Mouse (Mus musculus): Measurements from ENCODE around the gene Lamtor2. TPM values are rescaled to one million over a fixed set of nuclear protein-coding genes. Genes with fewer than 3 reads are reported as not detected.

Lamtor2 gene
- polyA plus RNA-seq, 1 experiment from 2014 or later: 76.1 TPM

DNA sequence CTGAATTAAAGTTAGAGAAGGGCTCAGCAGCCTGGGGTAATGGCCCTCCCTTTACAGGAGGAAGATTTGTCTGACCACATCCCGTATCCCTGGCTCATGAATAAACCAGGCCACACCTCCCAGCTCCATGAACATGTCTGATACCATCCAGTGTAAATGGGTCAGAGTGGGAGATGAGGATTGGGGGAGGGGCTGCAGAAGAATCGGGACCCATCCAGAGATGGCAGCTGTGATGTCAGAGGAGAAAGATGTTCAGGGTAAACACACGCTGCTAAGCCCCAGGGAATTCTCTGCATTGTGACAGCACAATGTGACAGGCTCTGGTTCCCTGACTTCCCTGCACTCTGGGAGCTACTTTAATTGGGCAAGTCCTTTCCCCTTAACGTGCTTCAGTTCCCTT, 10.6 kb upstream of the Lamtor2 start:
- H3K4me2 ChIP-seq (replicated peaks; ENCODE audit: low read depth, low read length): no peak overlapping the region
- ATAC-seq (ENCODE audit: low FRiP score): peak; percentile 34; the same call in 1 of the 2 replicates
- DNase-seq (ENCODE audit: low spot score): peak; percentile 27
- peaks cover 28% of the 10 kb centered on the region for H3K36me3 ChIP-seq (ENCODE audit: control insufficient read depth, insufficient read depth, low read length)
- WGBS: 75% methylated on average over 4 of the region's 4 CpGs
- H3K27me3 ChIP-seq (ENCODE audit: control insufficient read depth, insufficient read depth, low read length): no peaks in the 10 kb centered on the region
- no peak overlapping the region for H3K9ac ChIP-seq (ENCODE audit: low read depth, low read length)
- no peaks in the 10 kb centered on the region for H3K4me1 ChIP-seq (replicated peaks; ENCODE audit: control insufficient read depth, insufficient read depth, low read length)
- no peak overlapping the region for H3K4me3 ChIP-seq (ENCODE audit: low read depth, low read length)
- no peak overlapping the region for H3K27ac ChIP-seq (ENCODE audit: low read depth, low read length)
- H3K9me3 ChIP-seq (ENCODE audit: control insufficient read depth, low read length): no peaks in the 10 kb centered on the region

DNA sequence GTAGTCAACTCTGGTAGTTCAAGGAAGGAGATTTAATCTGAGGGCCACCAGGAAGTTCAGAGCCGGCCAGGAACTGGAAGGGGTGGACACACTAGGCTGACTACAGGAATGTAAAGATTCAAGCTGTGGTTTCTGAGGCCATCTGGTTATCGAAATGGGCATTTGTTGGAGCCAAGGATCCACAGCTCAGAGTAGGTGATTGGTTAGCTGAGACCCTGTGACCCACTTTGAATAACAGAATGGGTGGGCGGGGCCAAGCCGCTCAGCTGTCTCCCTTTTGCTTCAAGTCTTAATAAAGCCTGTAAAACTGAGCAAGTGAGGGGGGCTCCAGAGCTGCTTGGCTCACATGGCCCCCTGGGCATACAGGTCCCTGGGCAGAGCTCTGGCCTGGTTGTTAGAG, 9.1 kb upstream of the Lamtor2 start:
- no peaks in the 10 kb centered on the region for H3K9me3 ChIP-seq (ENCODE audit: control insufficient read depth, low read length)
- no peak overlapping the region for H3K27ac ChIP-seq (ENCODE audit: low read depth, low read length)
- DNase-seq (ENCODE audit: low spot score) (no peak), ATAC-seq (ENCODE audit: low FRiP score) (peak; percentile 71)
- peaks cover 20% of the 10 kb centered on the region for H3K36me3 ChIP-seq (ENCODE audit: control insufficient read depth, insufficient read depth, low read length)
- no peak overlapping the region for H3K4me3 ChIP-seq (ENCODE audit: low read depth, low read length)
- no peak overlapping the region for H3K9ac ChIP-seq (ENCODE audit: low read depth, low read length)
- no peaks in the 10 kb centered on the region for H3K4me1 ChIP-seq (replicated peaks; ENCODE audit: control insufficient read depth, insufficient read depth, low read length)
- H3K27me3 ChIP-seq (ENCODE audit: control insufficient read depth, insufficient read depth, low read length): no peaks in the 10 kb centered on the region
- WGBS: 67% methylated on average over 4 of the region's 4 CpGs
- H3K4me2 ChIP-seq (replicated peaks; ENCODE audit: low read depth, low read length): no peak overlapping the region

DNA sequence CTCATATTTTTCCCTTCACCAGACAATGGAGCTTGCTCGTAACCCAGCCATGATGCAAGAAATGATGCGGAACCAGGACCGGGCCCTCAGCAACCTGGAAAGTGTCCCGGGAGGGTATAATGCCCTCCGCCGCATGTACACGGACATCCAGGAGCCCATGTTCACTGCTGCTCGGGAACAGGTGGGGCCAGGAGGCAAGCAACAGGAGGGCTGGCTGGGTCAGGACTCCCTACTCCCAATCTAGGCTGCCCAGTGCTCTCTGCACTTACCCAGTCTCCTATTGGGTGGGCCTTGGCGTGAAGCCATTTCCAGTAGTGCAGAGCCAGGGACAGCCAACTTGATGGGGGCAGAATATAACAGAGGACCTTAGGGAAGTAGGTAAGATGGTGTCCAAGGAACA, 6.7 kb upstream of the Lamtor2 start:
- Histone ChIP-seq H3K27ac (ENCODE audit: low read depth, low read length) (no peak overlapping the region), H3K27me3 (ENCODE audit: control insufficient read depth, insufficient read depth, low read length) (no peaks in the 10 kb centered on the region), H3K36me3 (ENCODE audit: control insufficient read depth, insufficient read depth, low read length) (peaks cover 18% of the 10 kb centered on the region; the same call in 1 of the 2 replicates), H3K4me3 (ENCODE audit: low read depth, low read length) (no peak overlapping the region), H3K4me2 (replicated peaks; ENCODE audit: low read depth, low read length) (no peak overlapping the region), H3K9ac (ENCODE audit: low read depth, low read length) (no peak overlapping the region), H3K4me1 (replicated peaks; ENCODE audit: control insufficient read depth, insufficient read depth, low read length) (peaks cover 2% of the 10 kb centered on the region; the same call in 1 of the 2 replicates), H3K9me3 (ENCODE audit: control insufficient read depth, low read length) (no peaks in the 10 kb centered on the region)
- ATAC-seq (ENCODE audit: low FRiP score): no peak
- 95% methylated on average over 9 of the region's 9 CpGs for WGBS
- no peak for DNase-seq (ENCODE audit: low spot score)

DNA sequence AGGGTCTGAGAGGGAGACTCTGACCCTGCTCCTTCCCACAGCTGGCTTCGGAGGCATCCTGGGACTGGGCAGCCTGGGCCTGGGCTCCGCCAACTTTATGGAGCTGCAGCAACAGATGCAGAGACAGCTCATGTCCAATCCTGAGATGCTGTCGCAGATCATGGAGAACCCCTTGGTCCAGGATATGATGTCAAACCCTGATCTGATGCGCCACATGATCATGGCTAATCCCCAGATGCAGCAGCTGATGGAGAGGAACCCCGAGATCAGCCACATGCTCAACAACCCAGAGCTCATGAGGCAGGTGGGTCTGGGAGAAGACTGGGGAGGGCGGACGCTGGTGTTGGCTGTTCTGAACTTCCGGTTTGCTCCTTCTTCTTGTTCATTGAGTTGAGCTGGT, 3.7 kb upstream of the Lamtor2 start:
- ATAC-seq (ENCODE audit: low FRiP score) (no peak), DNase-seq (ENCODE audit: low spot score) (no peak)
- Histone ChIP-seq H3K27ac (ENCODE audit: low read depth, low read length) (no peak overlapping the region), H3K4me2 (replicated peaks; ENCODE audit: low read depth, low read length) (no peak overlapping the region), H3K9ac (ENCODE audit: low read depth, low read length) (no peak overlapping the region), H3K4me1 (replicated peaks; ENCODE audit: control insufficient read depth, insufficient read depth, low read length) (peaks cover 2% of the 10 kb centered on the region; the same call in 1 of the 2 replicates), H3K4me3 (ENCODE audit: low read depth, low read length) (no peak overlapping the region), H3K27me3 (ENCODE audit: control insufficient read depth, insufficient read depth, low read length) (no peaks in the 10 kb centered on the region), H3K36me3 (ENCODE audit: control insufficient read depth, insufficient read depth, low read length) (peaks cover 12% of the 10 kb centered on the region; the same call in 1 of the 2 replicates), H3K9me3 (ENCODE audit: control insufficient read depth, low read length) (no peaks in the 10 kb centered on the region)
- WGBS: 94% methylated on average over 8 of the region's 8 CpGs

DNA sequence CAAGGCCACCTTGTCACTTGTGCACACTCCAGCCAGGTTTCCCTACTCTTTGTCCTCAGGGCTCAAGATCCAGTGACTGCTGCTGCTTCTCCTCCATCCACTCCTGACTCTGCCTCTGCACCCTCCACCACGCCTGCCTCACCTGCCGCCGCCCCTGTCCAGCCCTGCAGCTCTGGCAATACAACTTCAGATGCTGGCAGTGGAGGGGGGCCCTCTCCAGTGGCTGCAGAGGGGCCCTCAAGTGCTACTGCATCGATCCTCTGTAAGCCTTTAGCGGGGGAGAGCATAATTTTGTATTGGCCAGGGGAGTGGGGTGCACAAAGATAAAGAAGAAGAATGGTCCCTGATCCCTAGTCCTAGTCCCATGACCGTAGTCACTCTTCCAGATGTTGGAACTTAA, 2.9 kb upstream of the Lamtor2 start:
- 96% methylated on average over 6 of the region's 6 CpGs for WGBS
- H3K4me1 ChIP-seq (replicated peaks; ENCODE audit: control insufficient read depth, insufficient read depth, low read length): peaks cover 2% of the 10 kb centered on the region; the same call in 1 of the 2 replicates
- H3K9me3 ChIP-seq (ENCODE audit: control insufficient read depth, low read length): no peaks in the 10 kb centered on the region
- no peak for DNase-seq (ENCODE audit: low spot score)
- H3K27me3 ChIP-seq (ENCODE audit: control insufficient read depth, insufficient read depth, low read length): no peaks in the 10 kb centered on the region
- ATAC-seq (ENCODE audit: low FRiP score): no peak
- no peak overlapping the region for H3K9ac ChIP-seq (ENCODE audit: low read depth, low read length)
- H3K36me3 ChIP-seq (ENCODE audit: control insufficient read depth, insufficient read depth, low read length): peaks cover 12% of the 10 kb centered on the region; the same call in 1 of the 2 replicates
- no peak overlapping the region for H3K4me2 ChIP-seq (replicated peaks; ENCODE audit: low read depth, low read length)
- no peak overlapping the region for H3K4me3 ChIP-seq (ENCODE audit: low read depth, low read length)
- H3K27ac ChIP-seq (ENCODE audit: low read depth, low read length): no peak overlapping the region

DNA sequence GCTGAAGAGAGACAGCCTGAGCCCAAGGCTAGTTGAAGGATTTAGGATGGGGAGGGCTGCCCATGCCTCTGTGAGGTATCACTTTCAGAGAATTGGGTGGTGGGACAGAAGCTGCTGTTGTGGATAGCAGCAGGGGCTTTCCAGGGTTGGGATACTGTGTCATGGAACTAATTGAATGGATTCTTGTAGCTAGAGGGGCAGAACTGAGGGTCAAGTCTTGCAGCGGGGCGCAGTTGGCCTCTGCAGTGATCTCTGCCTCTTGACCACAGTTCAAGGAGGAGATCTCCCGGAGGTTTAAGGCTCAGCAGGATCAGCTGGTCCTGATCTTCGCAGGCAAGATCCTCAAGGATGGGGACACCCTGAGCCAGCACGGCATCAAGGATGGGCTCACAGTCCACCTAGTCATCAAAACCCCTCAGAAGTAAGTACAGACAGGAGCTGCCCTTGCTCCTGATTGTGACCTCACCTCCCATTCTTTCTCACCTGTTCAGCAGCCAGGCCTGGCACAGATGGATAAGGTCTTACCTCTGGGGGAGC, 2.3 kb upstream of the Lamtor2 start:
- Histone ChIP-seq H3K36me3 (ENCODE audit: control insufficient read depth, insufficient read depth, low read length) (peaks cover 12% of the 10 kb centered on the region; the same call in 1 of the 2 replicates), H3K27ac (ENCODE audit: low read depth, low read length) (no peak overlapping the region)

DNA sequence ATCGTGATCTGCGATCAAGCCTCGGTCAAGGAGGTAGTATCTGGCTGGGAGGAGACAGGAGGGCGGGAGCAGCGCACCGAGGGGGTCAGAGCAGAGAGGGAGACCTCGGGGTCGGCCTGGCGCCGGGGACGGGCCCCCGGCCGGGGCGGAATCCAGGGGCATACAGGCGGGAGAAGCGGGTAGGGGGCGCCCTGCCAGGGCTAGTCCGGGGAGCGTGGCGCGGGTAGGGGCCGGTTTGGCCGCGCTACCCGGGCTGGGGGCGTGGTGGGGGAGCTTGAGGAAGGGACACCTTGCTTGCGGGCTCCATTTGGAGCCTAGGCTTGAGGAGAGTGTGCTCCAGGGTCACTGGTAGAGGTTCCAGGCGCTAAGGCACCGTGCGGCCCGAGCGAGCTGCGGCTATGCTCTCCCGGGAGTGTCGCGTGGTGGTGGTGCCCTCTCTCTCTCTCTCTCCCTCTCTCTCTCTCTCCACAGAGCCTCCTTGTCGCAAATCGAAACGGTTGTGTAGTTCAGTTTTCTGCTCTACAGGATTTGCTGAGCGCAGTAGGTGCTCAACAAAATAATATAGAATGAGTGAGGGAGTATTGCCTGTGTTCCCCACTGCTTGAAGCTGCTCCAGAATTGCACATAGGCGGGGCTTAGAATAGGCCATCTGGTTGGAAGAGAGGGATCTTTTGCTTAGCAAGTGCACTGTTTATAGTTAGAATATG, 1.2 kb upstream of the Lamtor2 start:
- DNase-seq (ENCODE audit: low spot score): peak; percentile 75
- peak; percentile 66 for ATAC-seq (ENCODE audit: low FRiP score)
- H3K27ac ChIP-seq (ENCODE audit: low read depth, low read length): peak overlapping the region; percentile 89
- H3K9me3 ChIP-seq (ENCODE audit: control insufficient read depth, low read length): no peaks in the 10 kb centered on the region
- H3K4me2 ChIP-seq (replicated peaks; ENCODE audit: low read depth, low read length): peak overlapping the region; percentile 56
- H3K4me3 ChIP-seq (ENCODE audit: low read depth, low read length): peak overlapping the region; percentile 64
- H3K27me3 ChIP-seq (ENCODE audit: control insufficient read depth, insufficient read depth, low read length): no peaks in the 10 kb centered on the region
- H3K4me1 ChIP-seq (replicated peaks; ENCODE audit: control insufficient read depth, insufficient read depth, low read length): peaks cover 2% of the 10 kb centered on the region; the same call in 1 of the 2 replicates
- peak overlapping the region; percentile 72 for H3K9ac ChIP-seq (ENCODE audit: low read depth, low read length)
- WGBS: under 1% methylated on average over 34 of the region's 41 CpGs
- peaks cover 9% of the 10 kb centered on the region; the same call in 1 of the 2 replicates for H3K36me3 ChIP-seq (ENCODE audit: control insufficient read depth, insufficient read depth, low read length)

More for the DNA sequence above, 2.3 kb upstream of the Lamtor2 start:
- Histone ChIP-seq H3K4me3 (ENCODE audit: low read depth, low read length) (peak overlapping the region; percentile 64; the same call in 1 of the 2 replicates), H3K4me1 (replicated peaks; ENCODE audit: control insufficient read depth, insufficient read depth, low read length) (peaks cover 2% of the 10 kb centered on the region; the same call in 1 of the 2 replicates), H3K9ac (ENCODE audit: low read depth, low read length) (no peak overlapping the region), H3K4me2 (replicated peaks; ENCODE audit: low read depth, low read length) (0 out of 2 replicates have a peak overlapping the region, but pooled peaks have one; percentile 56), H3K27me3 (ENCODE audit: control insufficient read depth, insufficient read depth, low read length) (no peaks in the 10 kb centered on the region), H3K9me3 (ENCODE audit: control insufficient read depth, low read length) (no peaks in the 10 kb centered on the region)
- no peak for ATAC-seq (ENCODE audit: low FRiP score)
- no peak for DNase-seq (ENCODE audit: low spot score)
- WGBS: 79% methylated on average over 5 of the region's 5 CpGs

DNA sequence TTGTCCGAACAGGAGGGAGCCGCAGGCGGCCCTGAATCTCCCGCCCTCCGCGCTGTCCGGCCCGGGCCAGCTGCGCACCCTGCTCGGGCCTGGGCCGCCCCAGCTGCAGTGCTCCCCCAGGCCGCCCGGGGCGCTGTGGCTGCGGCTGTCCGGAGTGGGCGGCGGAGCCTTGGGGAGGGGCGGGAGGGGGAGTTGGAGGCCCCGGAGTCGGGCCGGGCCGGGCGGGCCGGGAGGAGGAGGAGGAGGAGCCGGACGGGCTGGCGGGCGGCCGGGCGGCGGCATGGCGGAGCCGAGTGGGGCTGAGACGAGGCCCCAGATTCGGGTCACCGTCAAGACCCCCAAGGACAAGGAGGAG, 628 bp upstream of the Lamtor2 start, which contains the start of gene Ubqln4:
Ubqln4 (plus strand) TSS at position 234 of the 355 bp plus-strand sequence.
- H3K4me1 ChIP-seq (replicated peaks; ENCODE audit: control insufficient read depth, insufficient read depth, low read length): peaks cover 2% of the 10 kb centered on the region; the same call in 1 of the 2 replicates
- WGBS: under 1% methylated on average over 23 of the region's 37 CpGs
- H3K4me2 ChIP-seq (replicated peaks; ENCODE audit: low read depth, low read length): peak within 1 kb of the TSS; percentile 69
- peak; percentile 97 for DNase-seq (ENCODE audit: low spot score)
- H3K9me3 ChIP-seq (ENCODE audit: control insufficient read depth, low read length): no peaks in the 10 kb centered on the region
- H3K9ac ChIP-seq (ENCODE audit: low read depth, low read length): peak within 1 kb of the TSS; percentile 72
- peak within 1 kb of the TSS; percentile 64 for H3K4me3 ChIP-seq (ENCODE audit: low read depth, low read length)
- peaks cover 9% of the 10 kb centered on the region; the same call in 1 of the 2 replicates for H3K36me3 ChIP-seq (ENCODE audit: control insufficient read depth, insufficient read depth, low read length)
- H3K27me3 ChIP-seq (ENCODE audit: control insufficient read depth, insufficient read depth, low read length): no peaks in the 10 kb centered on the region
- ATAC-seq (ENCODE audit: low FRiP score): peak; percentile 92
- peak within 1 kb of the TSS; percentile 89 for H3K27ac ChIP-seq (ENCODE audit: low read depth, low read length)
